Mouse (Mus musculus): ENCODE measurements around the gene Pmepa1. TPM values are rescaled to one million over a fixed set of nuclear protein-coding genes. Genes with fewer than 3 reads are reported as not detected.

Gene Pmepa1
- polyA plus RNA-seq, 1 experiment from 2014 or later = 7.2 TPM

- Histone ChIP-seq H3K9me3 (replicated peaks; ENCODE audit: control insufficient read depth, low read length) (no peaks in the 10 kb centered on the region), H3K9ac (ENCODE audit: low read length) (no peak overlapping the region; the same call in 1 of the 2 replicates), H3K4me3 (replicated peaks; ENCODE audit: low read length) (no peak overlapping the region), H3K27me3 (ENCODE audit: control insufficient read depth, insufficient read depth, low read length) (no peaks in the 10 kb centered on the region), H3K27ac (ENCODE audit: low read length) (no peak overlapping the region), H3K4me2 (ENCODE audit: low read depth, low read length) (no peak overlapping the region), H3K36me3 (ENCODE audit: control insufficient read depth, insufficient read depth, low read length) (no peaks in the 10 kb centered on the region), H3K4me1 (ENCODE audit: control insufficient read depth, insufficient read depth, low read length) (peaks cover 90% of the 10 kb centered on the region)
- WGBS = 62% methylated on average over 10 of the region's 10 CpGs
- ATAC-seq (ENCODE audit: insufficient read depth, low FRiP score) = no peak
Observed at GRCm38 (mm10) chr2:173261497-173261896, 14.8 kb downstream of the Pmepa1 start.

GRCm38 (mm10) chr2:173258459-173259091 is 17.8 kb downstream of the Pmepa1 start:
- H3K36me3 ChIP-seq (ENCODE audit: control insufficient read depth, insufficient read depth, low read length) = no peaks in the 10 kb centered on the region
- ATAC-seq (ENCODE audit: insufficient read depth, low FRiP score) = no peak
- no peak overlapping the region for H3K4me2 ChIP-seq (ENCODE audit: low read depth, low read length)
- H3K4me3 ChIP-seq (replicated peaks; ENCODE audit: low read length) = no peak overlapping the region
- WGBS = 45% methylated on average over 9 of the region's 9 CpGs
- H3K9ac ChIP-seq (ENCODE audit: low read length) = peak overlapping the region; percentile 37; the same call in 1 of the 2 replicates
- peaks cover 89% of the 10 kb centered on the region for H3K4me1 ChIP-seq (ENCODE audit: control insufficient read depth, insufficient read depth, low read length)
- peak overlapping the region; percentile 53; the same call in 1 of the 2 replicates for H3K27ac ChIP-seq (ENCODE audit: low read length)
- no peaks in the 10 kb centered on the region for H3K9me3 ChIP-seq (replicated peaks; ENCODE audit: control insufficient read depth, low read length)
- H3K27me3 ChIP-seq (ENCODE audit: control insufficient read depth, insufficient read depth, low read length) = no peaks in the 10 kb centered on the region

- Histone ChIP-seq H3K9ac (ENCODE audit: low read length) (peak overlapping the region; percentile 30; the same call in 1 of the 2 replicates), H3K27me3 (ENCODE audit: control insufficient read depth, insufficient read depth, low read length) (no peaks in the 10 kb centered on the region), H3K4me2 (ENCODE audit: low read depth, low read length) (no peak overlapping the region), H3K36me3 (ENCODE audit: control insufficient read depth, insufficient read depth, low read length) (no peaks in the 10 kb centered on the region), H3K4me3 (replicated peaks; ENCODE audit: low read length) (no peak overlapping the region), H3K4me1 (ENCODE audit: control insufficient read depth, insufficient read depth, low read length) (peaks cover 93% of the 10 kb centered on the region), H3K27ac (ENCODE audit: low read length) (peak overlapping the region; percentile 53), H3K9me3 (replicated peaks; ENCODE audit: control insufficient read depth, low read length) (no peaks in the 10 kb centered on the region)
- WGBS = 41% methylated on average over 7 of the region's 7 CpGs
- peak; percentile 26; the same call in 1 of the 2 replicates for ATAC-seq (ENCODE audit: insufficient read depth, low FRiP score)
Observed at GRCm38 (mm10) chr2:173257610-173258009, 18.7 kb downstream of the Pmepa1 start.

- WGBS = 48% methylated on average over 4 of the region's 4 CpGs
- H3K4me3 ChIP-seq (replicated peaks; ENCODE audit: low read length) = no peak overlapping the region
- no peaks in the 10 kb centered on the region for H3K9me3 ChIP-seq (replicated peaks; ENCODE audit: control insufficient read depth, low read length)
- ATAC-seq (ENCODE audit: insufficient read depth, low FRiP score) = no peak
- H3K4me1 ChIP-seq (ENCODE audit: control insufficient read depth, insufficient read depth, low read length) = peaks cover 95% of the 10 kb centered on the region
- H3K9ac ChIP-seq (ENCODE audit: low read length) = 0 out of 2 replicates have a peak overlapping the region, but pooled peaks have one; percentile 33
- H3K4me2 ChIP-seq (ENCODE audit: low read depth, low read length) = no peak overlapping the region
- peak overlapping the region; percentile 90 for H3K27ac ChIP-seq (ENCODE audit: low read length)
- H3K27me3 ChIP-seq (ENCODE audit: control insufficient read depth, insufficient read depth, low read length) = no peaks in the 10 kb centered on the region
- no peaks in the 10 kb centered on the region for H3K36me3 ChIP-seq (ENCODE audit: control insufficient read depth, insufficient read depth, low read length)
Observed at GRCm38 (mm10) chr2:173256552-173256949, 19.8 kb downstream of the Pmepa1 start.

GRCm38 (mm10) chr2:173255810-173256551 is 20.4 kb downstream of the Pmepa1 start:
- Histone ChIP-seq H3K27ac (ENCODE audit: low read length) (peak overlapping the region; percentile 90), H3K36me3 (ENCODE audit: control insufficient read depth, insufficient read depth, low read length) (no peaks in the 10 kb centered on the region), H3K4me1 (ENCODE audit: control insufficient read depth, insufficient read depth, low read length) (peaks cover 95% of the 10 kb centered on the region), H3K4me3 (replicated peaks; ENCODE audit: low read length) (0 out of 2 replicates have a peak overlapping the region, but pooled peaks have one; percentile 6), H3K9ac (ENCODE audit: low read length) (peak overlapping the region; percentile 33; the same call in 1 of the 2 replicates), H3K27me3 (ENCODE audit: control insufficient read depth, insufficient read depth, low read length) (no peaks in the 10 kb centered on the region), H3K4me2 (ENCODE audit: low read depth, low read length) (peak overlapping the region; percentile 22), H3K9me3 (replicated peaks; ENCODE audit: control insufficient read depth, low read length) (no peaks in the 10 kb centered on the region)
- 47% methylated on average over 7 of the region's 7 CpGs for WGBS
- peak; percentile 39; the same call in 1 of the 2 replicates for ATAC-seq (ENCODE audit: insufficient read depth, low FRiP score)

- no peak overlapping the region for H3K4me3 ChIP-seq (replicated peaks; ENCODE audit: low read length)
- H3K36me3 ChIP-seq (ENCODE audit: control insufficient read depth, insufficient read depth, low read length) = no peaks in the 10 kb centered on the region
- 19% methylated on average over 26 of the region's 26 CpGs for WGBS
- H3K9ac ChIP-seq (ENCODE audit: low read length) = peak overlapping the region; percentile 7
- H3K4me1 ChIP-seq (ENCODE audit: control insufficient read depth, insufficient read depth, low read length) = peaks cover 95% of the 10 kb centered on the region
- H3K9me3 ChIP-seq (replicated peaks; ENCODE audit: control insufficient read depth, low read length) = no peaks in the 10 kb centered on the region
- H3K27ac ChIP-seq (ENCODE audit: low read length) = peak overlapping the region; percentile 90
- H3K4me2 ChIP-seq (ENCODE audit: low read depth, low read length) = peak overlapping the region; percentile 12
- ATAC-seq (ENCODE audit: insufficient read depth, low FRiP score) = no peak
- H3K27me3 ChIP-seq (ENCODE audit: control insufficient read depth, insufficient read depth, low read length) = no peaks in the 10 kb centered on the region
Observed at GRCm38 (mm10) chr2:173253761-173254662, 22.3 kb downstream of the Pmepa1 start.

GRCm38 (mm10) chr2:173251675-173252074 is 24.7 kb downstream of the Pmepa1 start:
- Histone ChIP-seq H3K4me2 (ENCODE audit: low read depth, low read length) (peak overlapping the region; percentile 16; the same call in 1 of the 2 replicates), H3K4me1 (ENCODE audit: control insufficient read depth, insufficient read depth, low read length) (peaks cover 87% of the 10 kb centered on the region), H3K9ac (ENCODE audit: low read length) (peak overlapping the region; percentile 27; the same call in 1 of the 2 replicates), H3K27ac (ENCODE audit: low read length) (peak overlapping the region; percentile 39), H3K36me3 (ENCODE audit: control insufficient read depth, insufficient read depth, low read length) (no peaks in the 10 kb centered on the region), H3K27me3 (ENCODE audit: control insufficient read depth, insufficient read depth, low read length) (no peaks in the 10 kb centered on the region), H3K9me3 (replicated peaks; ENCODE audit: control insufficient read depth, low read length) (no peaks in the 10 kb centered on the region), H3K4me3 (replicated peaks; ENCODE audit: low read length) (no peak overlapping the region)
- WGBS = 47% methylated on average over 9 of the region's 9 CpGs
- ATAC-seq (ENCODE audit: insufficient read depth, low FRiP score) = no peak

- ATAC-seq (ENCODE audit: insufficient read depth, low FRiP score) = no peak
- Histone ChIP-seq H3K27ac (ENCODE audit: low read length) (peak overlapping the region; percentile 39), H3K4me3 (replicated peaks; ENCODE audit: low read length) (no peak overlapping the region), H3K4me1 (ENCODE audit: control insufficient read depth, insufficient read depth, low read length) (peaks cover 85% of the 10 kb centered on the region), H3K27me3 (ENCODE audit: control insufficient read depth, insufficient read depth, low read length) (no peaks in the 10 kb centered on the region), H3K36me3 (ENCODE audit: control insufficient read depth, insufficient read depth, low read length) (no peaks in the 10 kb centered on the region), H3K9ac (ENCODE audit: low read length) (peak overlapping the region; percentile 27; the same call in 1 of the 2 replicates), H3K9me3 (replicated peaks; ENCODE audit: control insufficient read depth, low read length) (no peaks in the 10 kb centered on the region), H3K4me2 (ENCODE audit: low read depth, low read length) (0 out of 2 replicates have a peak overlapping the region, but pooled peaks have one; percentile 16)
- WGBS = 44% methylated on average over 7 of the region's 7 CpGs
Observed at GRCm38 (mm10) chr2:173251133-173251532, 25.2 kb downstream of the Pmepa1 start.
